Mouse (Mus musculus): ENCODE measurements at regions not wholly inside any gene's neighbourhood (a gene's known extent, or its start where the extent isn't known, plus 50 kb on each side); places are given as distances from the start of the nearest gene placed in this dataset.

DNA sequence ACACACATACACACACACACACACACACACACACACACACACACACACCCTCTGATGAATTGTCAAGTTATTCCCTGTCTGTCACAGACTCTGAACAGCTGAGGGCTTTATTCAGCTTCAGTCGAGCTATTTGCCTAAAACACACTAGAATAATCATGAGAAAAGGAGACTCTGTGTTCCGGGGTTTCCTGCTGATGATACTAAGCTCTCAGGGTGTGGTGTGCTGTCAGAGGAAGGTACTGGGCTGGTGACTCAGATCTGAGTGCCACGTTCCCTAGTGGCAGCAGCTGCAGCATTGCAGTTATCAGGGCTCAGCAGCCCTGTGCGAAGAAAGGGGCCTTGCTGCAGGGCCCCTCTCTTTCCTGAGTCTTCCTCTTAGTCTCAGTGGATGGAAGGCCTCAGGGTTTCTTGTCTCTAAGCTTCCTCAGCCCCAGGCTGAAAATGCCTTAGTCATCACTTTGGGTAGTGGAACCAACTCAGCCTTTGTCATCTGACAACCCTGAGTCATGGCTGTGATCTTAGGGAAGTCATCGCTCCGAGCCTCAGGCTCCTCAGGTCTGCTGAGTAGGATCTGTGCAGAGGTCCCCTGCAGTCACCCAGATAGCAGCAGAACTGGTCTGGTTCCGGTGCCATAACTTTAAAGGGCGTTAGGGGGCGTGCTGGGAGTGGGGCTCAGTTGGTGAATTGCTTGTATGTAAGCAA lies 106.8 kb upstream of the Lrfn2 start:
- no peaks in the 10 kb centered on the region for H3K9me3 ChIP-seq
- H3K9ac ChIP-seq = no peak overlapping the region
- no peak overlapping the region for H3K4me2 ChIP-seq
- no peak overlapping the region for H3K27ac ChIP-seq
- WGBS = 61% methylated on average over 9 of the region's 9 CpGs
- H3K36me3 ChIP-seq = no peaks in the 10 kb centered on the region
- H3K27me3 ChIP-seq = no peaks in the 10 kb centered on the region
- no peaks in the 10 kb centered on the region for H3K4me1 ChIP-seq
- H3K4me3 ChIP-seq = no peak overlapping the region
- no peak for ATAC-seq (ENCODE audit: insufficient number of reproducible peaks, insufficient read depth, low FRiP score, low TSS enrichment, low read depth)

DNA sequence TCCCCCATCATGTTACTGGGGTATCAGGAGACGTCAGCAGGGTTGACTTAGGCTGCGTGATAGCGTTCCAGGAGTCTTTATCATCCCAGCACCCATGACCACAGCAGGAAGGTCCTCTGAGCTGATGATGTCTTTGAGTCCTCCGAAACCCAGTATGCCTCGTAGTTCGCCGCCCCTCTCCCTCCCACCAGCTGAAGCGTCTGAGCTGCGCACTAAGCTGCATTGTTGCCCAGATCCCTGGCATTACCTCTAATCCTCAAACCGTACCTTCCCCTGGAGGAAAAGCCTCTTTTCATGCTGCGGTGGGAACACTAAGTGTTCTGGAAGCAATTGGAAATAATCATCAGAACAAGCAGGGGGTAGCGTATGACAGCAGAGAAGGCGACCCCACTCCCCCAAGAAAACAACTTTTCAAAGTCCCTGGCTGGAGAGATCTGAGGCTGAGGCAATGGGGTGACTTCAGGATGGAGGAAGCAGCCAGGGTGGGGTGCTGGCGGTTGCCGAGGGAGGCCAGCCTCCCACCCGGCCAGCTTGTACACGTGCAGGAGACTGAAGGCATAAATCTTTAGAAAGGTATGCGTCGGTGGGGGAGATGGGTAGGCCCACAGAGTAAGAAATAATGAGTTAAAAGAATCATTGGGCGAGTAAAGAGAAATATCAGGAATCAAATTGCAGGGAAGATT lies 93.7 kb upstream of the Lrfn2 start:
- 0 out of 2 replicates have a peak, but pooled peaks have one; percentile 15 for ATAC-seq (ENCODE audit: insufficient number of reproducible peaks, insufficient read depth, low FRiP score, low TSS enrichment, low read depth)
- Histone ChIP-seq H3K4me1 (peaks cover 6% of the 10 kb centered on the region; the same call in 1 of the 2 replicates), H3K9ac (no peak overlapping the region), H3K27ac (no peak overlapping the region), H3K9me3 (no peaks in the 10 kb centered on the region), H3K36me3 (no peaks in the 10 kb centered on the region), H3K4me3 (no peak overlapping the region), H3K27me3 (no peaks in the 10 kb centered on the region), H3K4me2 (0 out of 2 replicates have a peak overlapping the region, but pooled peaks have one; percentile 5)
- WGBS = 44% methylated on average over 20 of the region's 20 CpGs

DNA sequence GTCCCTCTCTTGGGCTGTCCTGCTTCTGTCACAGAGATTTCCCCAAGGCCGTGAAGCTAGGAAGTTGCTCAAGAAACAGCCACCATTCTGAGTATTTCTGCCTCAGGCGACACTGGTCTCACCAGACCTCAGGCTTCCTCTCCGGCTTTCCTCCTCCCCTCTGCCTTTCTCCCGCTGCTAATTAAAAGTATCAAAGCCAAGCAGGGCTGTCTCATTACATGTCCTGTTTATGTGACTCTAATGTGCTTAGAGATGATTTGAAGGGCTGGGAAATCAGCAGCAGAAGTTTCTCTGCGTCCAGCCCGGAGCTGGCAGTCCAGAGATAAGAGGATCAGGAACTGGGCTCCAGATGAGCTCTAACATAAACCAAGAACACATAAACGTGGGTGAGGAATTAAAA lies 84.3 kb upstream of the Lrfn2 start:
- no peaks in the 10 kb centered on the region for H3K36me3 ChIP-seq
- 24% methylated on average over 7 of the region's 7 CpGs for WGBS
- no peak overlapping the region for H3K4me2 ChIP-seq
- no peak overlapping the region for H3K4me3 ChIP-seq
- H3K27me3 ChIP-seq = no peaks in the 10 kb centered on the region
- no peaks in the 10 kb centered on the region for H3K4me1 ChIP-seq
- H3K27ac ChIP-seq = no peak overlapping the region
- no peak overlapping the region for H3K9ac ChIP-seq
- no peak for ATAC-seq (ENCODE audit: insufficient number of reproducible peaks, insufficient read depth, low FRiP score, low TSS enrichment, low read depth)
- H3K9me3 ChIP-seq = no peaks in the 10 kb centered on the region

DNA sequence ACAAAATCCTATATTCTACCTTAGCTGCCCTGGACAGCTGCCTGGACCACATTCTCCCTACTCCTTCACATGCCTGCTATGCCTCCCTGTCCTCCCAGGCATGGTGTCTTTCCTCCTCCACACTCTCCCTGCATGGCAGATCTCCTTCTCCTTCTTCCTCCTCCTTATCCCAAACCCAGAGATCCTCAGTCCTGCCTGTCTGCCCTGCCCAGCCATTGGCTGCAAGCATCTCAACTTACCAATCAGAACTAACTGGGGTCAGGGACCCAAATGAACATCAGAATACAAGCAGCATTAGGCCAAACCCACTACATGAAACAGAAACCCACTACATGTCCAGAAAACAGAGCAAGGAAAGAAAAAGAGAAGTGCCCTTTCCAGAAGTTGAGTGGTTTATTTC lies 81.3 kb upstream of the Lrfn2 start:
- Histone ChIP-seq H3K36me3 (no peaks in the 10 kb centered on the region), H3K4me3 (no peak overlapping the region), H3K27ac (no peak overlapping the region), H3K4me2 (no peak overlapping the region), H3K9me3 (no peaks in the 10 kb centered on the region), H3K9ac (no peak overlapping the region), H3K27me3 (no peaks in the 10 kb centered on the region), H3K4me1 (no peaks in the 10 kb centered on the region)
- ATAC-seq (ENCODE audit: insufficient number of reproducible peaks, insufficient read depth, low FRiP score, low TSS enrichment, low read depth) = no peak

DNA sequence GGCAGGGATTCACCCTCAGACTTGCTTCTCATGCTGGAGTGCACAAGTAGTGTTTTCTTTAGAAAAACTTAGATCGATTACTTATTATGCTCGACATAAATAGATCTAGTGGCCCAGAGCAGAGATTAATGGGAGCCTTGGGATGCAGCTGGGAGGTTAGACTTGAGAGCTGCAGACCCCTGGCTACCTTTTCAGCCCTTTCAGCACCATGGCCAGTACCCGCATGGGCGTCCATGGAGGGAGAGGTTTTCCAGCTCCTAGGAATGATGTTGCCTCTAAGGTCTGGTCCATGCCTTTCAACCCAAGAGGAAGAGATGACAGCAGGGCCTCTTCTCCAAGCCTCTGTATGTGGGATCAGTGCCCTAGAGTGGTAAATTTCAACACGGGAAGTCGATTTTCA lies 73.3 kb upstream of the Lrfn2 start:
- H3K4me3 ChIP-seq = no peak overlapping the region
- H3K4me1 ChIP-seq = no peaks in the 10 kb centered on the region
- H3K9ac ChIP-seq = no peak overlapping the region
- 54% methylated on average over 6 of the region's 6 CpGs for WGBS
- H3K27ac ChIP-seq = no peak overlapping the region
- ATAC-seq (ENCODE audit: insufficient number of reproducible peaks, insufficient read depth, low FRiP score, low TSS enrichment, low read depth) = no peak
- H3K27me3 ChIP-seq = no peaks in the 10 kb centered on the region
- H3K4me2 ChIP-seq = no peak overlapping the region
- no peaks in the 10 kb centered on the region for H3K36me3 ChIP-seq
- no peaks in the 10 kb centered on the region for H3K9me3 ChIP-seq

DNA sequence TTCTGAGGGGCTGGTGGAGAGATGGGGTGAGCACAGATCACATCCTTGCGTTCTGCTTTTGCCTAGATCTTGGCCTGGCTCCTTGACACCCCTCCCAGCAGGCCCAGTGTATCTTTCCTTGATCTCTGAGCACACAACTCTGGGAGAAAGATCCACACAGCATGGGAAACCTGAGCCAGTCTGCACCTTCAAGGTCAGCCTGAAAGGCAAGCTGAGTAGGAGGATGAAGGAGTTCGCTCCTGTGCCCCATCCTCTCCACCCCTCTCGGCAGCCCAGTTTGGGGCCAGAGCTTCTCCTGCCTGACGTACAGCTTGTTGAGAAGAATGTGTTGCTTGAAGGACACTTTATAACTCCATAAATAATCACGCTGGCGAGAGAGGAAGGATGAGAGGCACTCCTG lies 61.7 kb upstream of the Lrfn2 start:
- H3K36me3 ChIP-seq = no peaks in the 10 kb centered on the region
- no peaks in the 10 kb centered on the region for H3K27me3 ChIP-seq
- H3K4me1 ChIP-seq = no peaks in the 10 kb centered on the region
- no peak overlapping the region for H3K4me2 ChIP-seq
- H3K9ac ChIP-seq = no peak overlapping the region
- no peak overlapping the region for H3K4me3 ChIP-seq
- H3K27ac ChIP-seq = no peak overlapping the region
- ATAC-seq (ENCODE audit: insufficient number of reproducible peaks, insufficient read depth, low FRiP score, low TSS enrichment, low read depth) = no peak
- WGBS = 64% methylated on average over 6 of the region's 6 CpGs
- H3K9me3 ChIP-seq = no peaks in the 10 kb centered on the region

DNA sequence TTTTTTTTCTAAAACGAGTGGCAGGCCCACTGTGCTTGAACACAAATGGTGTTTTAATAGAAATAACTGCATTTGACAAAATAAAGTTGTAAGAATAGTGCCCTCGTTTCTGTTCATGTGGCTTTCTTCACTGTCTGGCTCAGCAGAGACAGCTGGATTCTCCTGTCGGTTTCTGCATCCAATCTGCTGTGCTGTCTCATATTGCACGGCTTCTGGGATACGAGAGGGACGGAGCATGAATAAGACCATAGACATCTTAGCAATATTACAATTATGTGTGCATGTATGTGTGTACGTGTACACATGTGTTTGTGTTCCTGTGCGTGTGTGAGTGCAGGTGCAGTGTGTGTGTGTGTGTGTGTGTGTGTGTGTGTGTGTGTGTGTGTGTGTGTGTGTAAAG lies 54.7 kb upstream of the Lrfn2 start:
- WGBS = 53% methylated on average over 8 of the region's 8 CpGs
- no peak overlapping the region for H3K9ac ChIP-seq
- no peaks in the 10 kb centered on the region for H3K9me3 ChIP-seq
- no peaks in the 10 kb centered on the region for H3K36me3 ChIP-seq
- no peak overlapping the region for H3K4me2 ChIP-seq
- no peak overlapping the region for H3K27ac ChIP-seq
- no peak for ATAC-seq (ENCODE audit: insufficient number of reproducible peaks, insufficient read depth, low FRiP score, low TSS enrichment, low read depth)
- no peaks in the 10 kb centered on the region for H3K4me1 ChIP-seq
- H3K4me3 ChIP-seq = no peak overlapping the region
- H3K27me3 ChIP-seq = no peaks in the 10 kb centered on the region

DNA sequence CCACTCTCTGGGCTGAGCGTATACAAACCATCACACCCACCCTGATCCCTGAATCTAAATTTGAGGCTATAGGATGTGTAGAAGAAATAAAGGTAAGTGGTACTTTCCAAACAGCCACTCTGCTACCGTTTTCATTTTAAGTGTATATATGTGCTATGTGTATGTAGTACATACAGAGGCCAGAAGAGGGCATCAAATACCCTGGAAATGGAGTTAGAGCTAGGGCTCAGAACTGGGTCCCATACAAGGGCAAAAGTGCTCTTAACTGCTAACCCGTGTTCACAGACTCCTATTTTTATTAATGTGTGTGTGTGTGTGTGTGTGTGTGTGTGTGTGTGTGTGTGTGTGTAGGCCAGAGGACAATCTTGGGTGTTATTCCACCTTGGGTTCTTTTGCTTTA lies 51.6 kb upstream of the Lrfn2 start:
- Histone ChIP-seq H3K27me3 (no peaks in the 10 kb centered on the region), H3K4me1 (no peaks in the 10 kb centered on the region), H3K9ac (no peak overlapping the region), H3K9me3 (no peaks in the 10 kb centered on the region), H3K27ac (no peak overlapping the region), H3K4me2 (no peak overlapping the region), H3K4me3 (no peak overlapping the region), H3K36me3 (no peaks in the 10 kb centered on the region)
- WGBS = 90% methylated on average over 3 of the region's 3 CpGs
- ATAC-seq (ENCODE audit: insufficient number of reproducible peaks, insufficient read depth, low FRiP score, low TSS enrichment, low read depth) = no peak

DNA sequence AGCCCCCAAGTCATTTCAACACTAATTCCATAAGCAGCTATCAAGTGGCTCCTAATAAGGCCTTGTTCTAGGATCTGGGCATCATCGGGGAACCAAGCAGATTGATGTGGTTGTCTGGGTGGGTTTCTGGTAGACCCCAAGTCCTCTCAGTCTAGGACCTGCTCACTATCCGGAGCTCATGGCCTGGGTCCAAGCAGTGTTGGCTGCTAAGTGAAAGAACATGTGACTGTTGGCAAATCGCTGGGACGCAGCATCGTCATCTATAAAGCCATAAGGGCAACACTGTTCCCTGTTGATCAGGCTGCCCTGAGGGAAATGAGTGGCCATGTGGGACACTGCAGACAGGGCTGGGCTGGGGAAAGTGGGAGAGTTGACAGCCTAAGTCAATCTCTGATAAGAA lies 50.2 kb upstream of the Lrfn2 start:
- H3K27me3 ChIP-seq = no peaks in the 10 kb centered on the region
- 76% methylated on average over 5 of the region's 5 CpGs for WGBS
- H3K9me3 ChIP-seq = no peaks in the 10 kb centered on the region
- H3K27ac ChIP-seq = no peak overlapping the region
- no peaks in the 10 kb centered on the region for H3K4me1 ChIP-seq
- H3K36me3 ChIP-seq = no peaks in the 10 kb centered on the region
- no peak overlapping the region for H3K4me3 ChIP-seq
- no peak overlapping the region for H3K4me2 ChIP-seq
- no peak for ATAC-seq (ENCODE audit: insufficient number of reproducible peaks, insufficient read depth, low FRiP score, low TSS enrichment, low read depth)
- H3K9ac ChIP-seq = no peak overlapping the region
